Mouse (Mus musculus) gastrocnemius, adult 2 months (tissue): Measurements from ENCODE around the gene Hhip. TPM values are rescaled to one million over a fixed set of nuclear protein-coding genes. Genes with fewer than 3 reads are reported as not detected.
"Not testable (repeated sequence)": the region's sequence is repeated elsewhere in the genome, so short reads cannot be mapped to it uniquely, and the experiment has no call there.

Experiments
- DNase-seq: peaks from one replicate; pipeline ENCODE4 v3.0.0; 2022
- H3K27ac ChIP-seq: fragments of 200-600 bp; 2 replicates; pipeline ENCODE4 v1.8.1; 2022; ENCODE audit warnings: mild to moderate bottlenecking
- H3K4me3 ChIP-seq: fragments of 200-600 bp; 2 replicates; pipeline ENCODE4 v1.8.1; 2022; ENCODE audit warnings: mild to moderate bottlenecking, moderate library complexity
- CTCF ChIP-seq: fragments of 200-600 bp; IDR thresholded peaks from 2 replicates; pipeline ENCODE4 v1.8.1; 2022; ENCODE audit warnings: antibody characterized with exemption, mild to moderate bottlenecking, moderate library complexity
- intact Hi-C: fragments of 180-260 bp; cut with DNase I; formaldehyde crosslinking; loops from one replicate; pipeline ENCODE4 v1.15.1; 2025
- total RNA-seq, 2 experiments: library from RNA; stranded (reverse); gene quantifications; 2 replicates each; pipeline ENCODE4 v1.2.3; 2021

Hhip gene
- total RNA-seq, 2 experiments from 2014 or later = 0.13 to 0.50 TPM

DNA sequence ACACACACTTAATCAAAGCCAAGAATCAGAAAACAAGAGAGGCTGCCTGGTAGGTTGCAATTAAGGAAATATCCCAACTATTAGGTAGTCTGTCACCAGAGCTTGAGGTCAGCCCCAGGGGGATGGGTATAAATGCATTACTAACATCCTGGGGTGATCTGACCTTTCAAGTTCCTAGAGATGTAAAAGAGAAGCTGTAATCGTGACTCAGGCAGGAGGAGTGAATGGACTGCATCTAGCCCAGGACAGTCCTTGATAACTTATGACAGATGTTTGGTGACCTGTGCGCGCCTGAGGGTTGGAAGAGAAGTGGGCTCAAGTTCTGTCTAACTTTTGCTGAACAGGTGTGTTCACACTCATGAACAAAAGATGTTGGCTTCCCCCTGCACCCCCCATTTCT is 25.2 kb downstream of the Hhip start:
- no peak for TF ChIP-seq CTCF
- Histone ChIP-seq H3K4me3 (no peak overlapping the region), H3K27ac (no peak overlapping the region)
- no peak for DNase-seq
- intact Hi-C loops = no loop called here

- no peak for TF ChIP-seq CTCF
- DNase-seq = no peak
- H3K4me3 ChIP-seq = no peak overlapping the region
- no peak overlapping the region for H3K27ac ChIP-seq
- intact Hi-C loops = no loop called here
Measured at GRCm38 (mm10) chr8:80031330-80032293, 26.2 kb downstream of the Hhip start.

DNA sequence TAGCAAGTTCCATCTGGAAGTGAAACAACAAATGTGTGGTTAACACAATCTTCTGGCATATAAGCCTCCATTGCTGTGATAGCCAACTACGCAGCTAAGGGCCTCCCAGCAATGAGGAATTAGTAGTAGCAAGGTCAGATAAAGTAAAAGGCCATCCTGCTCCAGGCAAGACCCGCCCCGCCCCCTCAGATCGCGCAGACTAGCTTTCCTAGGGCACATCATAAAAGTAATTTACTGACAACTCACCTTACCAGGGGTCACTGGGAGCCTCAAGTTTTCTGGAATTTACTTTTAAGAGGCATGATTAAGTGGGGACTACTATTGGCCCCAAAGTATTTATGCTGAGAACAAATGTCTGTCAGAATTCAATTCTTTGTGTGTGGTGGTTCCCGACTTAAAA is 28.2 kb downstream of the Hhip start:
- no peak for DNase-seq
- intact Hi-C loops = no loop called here
- H3K27ac ChIP-seq = no peak overlapping the region
- no peak for TF ChIP-seq CTCF
- no peak overlapping the region for H3K4me3 ChIP-seq

DNA sequence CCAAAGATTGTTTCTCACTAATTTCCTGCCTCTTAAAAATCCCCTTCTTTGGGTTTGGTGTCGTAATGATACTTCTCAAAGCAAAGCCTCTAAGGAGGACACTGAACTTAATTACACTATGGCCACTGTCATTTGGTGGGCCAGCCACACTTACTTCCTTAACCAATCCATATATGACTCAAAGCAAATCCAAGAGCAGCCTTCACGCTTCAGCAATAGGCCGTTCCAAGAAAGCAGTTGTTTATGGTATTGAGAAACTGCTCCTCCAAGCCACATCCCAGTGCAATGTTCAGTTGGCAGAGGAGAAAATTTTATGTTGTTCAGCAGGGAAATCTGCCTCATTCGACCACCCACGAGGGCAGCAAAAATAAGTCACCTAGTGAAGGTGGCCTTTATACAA is 37.3 kb downstream of the Hhip start:
- no peak for DNase-seq
- intact Hi-C loops = no loop called here
- no peak overlapping the region for H3K4me3 ChIP-seq
- H3K27ac ChIP-seq = no peak overlapping the region
- TF ChIP-seq CTCF = no peak

DNA sequence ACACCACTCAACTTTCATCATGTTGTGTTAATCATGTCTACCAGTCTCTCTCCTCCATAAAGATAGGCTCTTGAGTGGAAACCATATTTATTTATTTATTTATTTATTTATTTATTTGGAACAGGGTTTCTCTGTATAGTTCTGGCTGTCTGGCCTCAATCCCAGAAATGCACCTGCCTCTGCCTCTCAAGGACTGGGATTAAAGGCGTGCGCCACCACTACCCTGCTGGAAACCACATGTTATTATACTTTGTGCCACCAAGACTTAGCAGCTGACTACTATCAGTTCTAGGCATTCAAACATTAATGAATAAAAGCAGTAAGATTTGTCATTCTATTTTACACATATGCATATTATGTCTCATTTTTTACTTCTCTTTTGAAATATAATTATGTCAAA is 42.0 kb downstream of the Hhip start:
- TF ChIP-seq CTCF = no peak
- no peak overlapping the region for H3K27ac ChIP-seq
- no peak for DNase-seq
- intact Hi-C loops = no loop called here
- no peak overlapping the region for H3K4me3 ChIP-seq

DNA sequence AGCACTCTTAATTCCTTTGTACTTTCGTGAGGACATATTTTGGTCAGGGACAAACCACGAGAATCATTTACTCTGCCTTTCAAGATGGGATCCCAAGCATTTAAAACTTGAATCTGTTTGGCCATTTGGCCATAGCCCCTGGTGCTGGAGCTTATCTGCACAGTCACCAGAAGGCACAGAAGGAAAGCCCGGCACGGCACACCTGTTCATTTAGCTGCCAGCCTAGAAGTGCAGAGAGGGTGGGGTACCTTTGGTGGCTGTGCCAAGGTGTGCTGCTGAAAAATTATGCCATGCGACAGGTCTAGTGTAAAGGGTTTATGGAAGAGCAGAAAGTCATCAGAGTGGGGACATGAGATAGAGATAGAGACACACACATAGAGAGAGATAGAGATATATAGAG is 53.4 kb downstream of the Hhip start:
- Histone ChIP-seq H3K4me3 (no peak overlapping the region), H3K27ac (no peak overlapping the region)
- no peak for TF ChIP-seq CTCF
- intact Hi-C loops = no loop called here
- no peak for DNase-seq

DNA sequence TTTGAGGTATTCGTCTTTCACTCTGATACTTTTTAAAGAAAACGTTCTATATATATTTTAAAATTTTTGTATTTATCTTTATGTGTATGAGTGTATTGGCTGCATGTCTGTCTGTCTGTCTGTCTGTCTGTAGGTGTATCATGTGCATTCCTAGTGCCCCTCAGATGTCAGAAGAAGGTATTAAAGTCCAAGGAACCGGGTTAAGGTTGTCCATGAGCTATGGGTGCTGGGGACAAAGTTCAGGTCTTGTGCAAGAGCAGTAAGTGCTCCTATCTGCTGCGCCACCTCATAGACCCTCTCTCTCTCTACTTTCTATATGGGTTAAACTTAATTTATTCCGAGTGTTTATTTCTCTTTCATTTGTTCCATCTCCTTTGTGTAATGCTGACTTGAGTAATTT is 55.5 kb downstream of the Hhip start:
- no peak for DNase-seq
- TF ChIP-seq CTCF = no peak
- no peak overlapping the region for H3K4me3 ChIP-seq
- intact Hi-C loops = no loop called here
- no peak overlapping the region for H3K27ac ChIP-seq

DNA sequence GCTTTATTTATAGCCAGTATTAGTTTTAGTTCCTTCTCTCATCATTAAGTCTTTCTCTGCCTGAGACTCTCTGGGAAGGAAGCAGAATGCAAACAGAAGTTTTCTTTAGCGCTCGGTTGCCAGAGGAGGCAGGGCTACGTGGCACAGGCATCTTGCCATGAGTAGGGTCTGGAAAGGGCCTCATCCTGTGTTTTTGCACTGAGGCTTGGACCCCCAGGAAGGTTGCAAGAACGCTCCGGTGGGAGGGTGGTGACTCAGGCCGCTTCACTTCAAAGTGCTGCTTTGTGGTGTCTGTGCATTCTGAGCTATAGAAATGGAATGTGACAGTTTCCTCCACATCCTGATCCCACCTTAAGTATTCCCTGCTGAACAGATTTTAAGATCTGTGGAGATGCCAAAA is 62.7 kb downstream of the Hhip start:
- H3K4me3 ChIP-seq = no peak overlapping the region
- H3K27ac ChIP-seq = no peak overlapping the region
- intact Hi-C loops = no loop called here
- DNase-seq = no peak
- TF ChIP-seq CTCF = no peak

DNA sequence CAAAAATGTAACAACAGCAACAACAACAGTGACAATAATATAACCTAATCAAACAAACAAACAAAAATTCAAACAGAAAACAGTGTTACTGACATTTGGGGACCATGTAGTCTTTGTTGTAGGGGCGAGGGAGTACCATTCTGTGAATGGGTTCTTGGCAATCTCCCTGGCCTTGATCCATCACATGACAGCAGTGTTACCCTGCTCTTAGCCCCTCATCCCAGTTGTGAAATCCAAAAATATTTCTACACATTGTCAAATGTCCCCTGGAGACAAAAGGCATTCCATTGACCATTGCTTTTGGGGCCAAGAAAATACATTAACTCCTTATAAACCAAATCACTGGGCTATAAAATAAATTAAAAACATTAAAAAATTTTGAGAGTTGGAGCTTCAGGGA is 64.3 kb downstream of the Hhip start:
- Histone ChIP-seq H3K27ac (no peak overlapping the region), H3K4me3 (no peak overlapping the region)
- no peak for DNase-seq
- TF ChIP-seq CTCF = no peak
- intact Hi-C loops = no loop called here

GRCm38 (mm10) chr8:79992121-79992848 is 65.5 kb downstream of the Hhip start:
- intact Hi-C loops = no loop called here
- DNase-seq = no peak
- H3K27ac ChIP-seq = no peak overlapping the region
- no peak overlapping the region for H3K4me3 ChIP-seq
- TF ChIP-seq CTCF = no peak

GRCm38 (mm10) chr8:79991420-79991819 is 66.4 kb downstream of the Hhip start:
- intact Hi-C loops, H3K4me3 ChIP-seq, H3K27ac ChIP-seq, DNase-seq: not testable (repeated sequence)

DNA sequence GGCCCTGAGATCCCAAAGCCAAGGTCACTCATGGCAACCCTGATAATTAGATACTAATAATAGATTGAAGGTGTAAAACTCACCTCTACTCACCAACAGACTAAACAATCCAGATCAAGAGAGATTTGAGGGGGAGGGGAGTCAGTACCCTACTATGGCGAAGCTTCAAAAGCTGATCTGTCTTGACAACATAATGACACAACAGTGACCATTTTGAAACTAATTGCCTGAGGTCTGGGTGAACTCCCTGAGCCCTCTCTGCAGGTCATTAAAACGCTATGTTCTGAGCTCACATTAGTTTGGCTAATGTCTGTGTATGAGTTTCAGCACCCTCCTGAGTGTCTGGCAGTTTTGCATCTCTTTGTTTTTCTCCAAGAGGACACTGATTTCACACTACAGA is 72.9 kb downstream of the Hhip start:
- Histone ChIP-seq H3K4me3 (no peak overlapping the region), H3K27ac (no peak overlapping the region)
- TF ChIP-seq CTCF = no peak
- DNase-seq = no peak
- intact Hi-C loops = no loop called here

DNA sequence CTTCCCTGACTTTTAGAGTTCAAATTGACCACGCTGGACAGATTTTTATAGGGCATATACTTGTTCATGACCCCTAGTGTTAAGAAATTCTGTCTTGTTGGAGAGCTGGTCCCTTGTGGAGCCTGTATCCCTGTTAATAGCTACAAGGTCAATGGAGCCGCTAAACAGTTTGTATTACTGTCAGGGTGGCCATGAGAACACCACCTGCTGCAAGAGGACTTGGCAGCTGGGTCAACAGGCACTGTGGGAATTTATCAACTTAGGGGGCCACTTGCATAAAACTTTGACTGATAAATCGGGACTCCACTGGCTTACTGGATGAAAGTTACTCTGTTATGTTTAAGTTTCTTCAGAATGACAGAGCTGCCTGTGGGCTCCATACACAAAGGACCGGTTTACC is 75.7 kb downstream of the Hhip start:
- intact Hi-C loops = no loop called here

More for the DNA sequence above, 75.7 kb downstream of the Hhip start:
- no peak for DNase-seq
- Histone ChIP-seq H3K4me3 (no peak overlapping the region), H3K27ac (no peak overlapping the region)
- TF ChIP-seq CTCF = no peak
